Mouse (Mus musculus) C2C12 (cell line): Measurements from ENCODE around the gene Hadhb.

Experiments
- CTCF ChIP-seq: IDR thresholded peaks from one replicate; pipeline ENCODE4 v1.5.1; 2011; ENCODE audit not compliant: control insufficient read depth, insufficient read depth, insufficient read length
- USF1 ChIP-seq: IDR thresholded peaks from one replicate; pipeline ENCODE4 v1.6.1; 2011; ENCODE audit warnings: low read depth, mild to moderate bottlenecking, control low read depth, moderate library complexity

DNA sequence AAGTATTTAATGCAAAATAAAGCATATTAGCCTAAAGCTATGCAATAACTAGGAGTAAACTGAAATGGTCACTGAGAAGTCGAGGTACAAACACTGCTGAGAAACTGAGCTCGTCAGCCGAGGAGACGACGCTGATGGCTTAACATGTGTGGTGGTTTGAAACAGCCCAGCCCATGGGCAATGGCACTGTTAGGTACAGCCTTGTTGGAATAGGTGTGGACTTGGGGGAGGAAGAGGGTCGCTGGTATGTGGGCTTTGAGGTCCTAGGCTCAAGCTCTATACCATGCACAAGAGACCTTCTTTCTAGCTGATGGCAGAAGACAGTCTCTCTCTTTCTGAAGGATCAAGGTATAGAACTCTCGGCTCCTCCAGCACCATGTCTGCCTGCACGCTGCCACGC, 17.8 kb upstream of the Hadhb start:
- TF ChIP-seq CTCF (no peak), USF1 (no peak)
